Mouse (Mus musculus): ENCODE results near the gene Bzw1.
"Not testable (repeated sequence)": the region's sequence is repeated elsewhere in the genome, so short reads cannot be mapped to it uniquely, and the experiment has no call there.

Gene Bzw1

GRCm38 (mm10) chr1:58392652-58393283, at the start of gene Bzw1:
Gene Bzw1 (plus strand): TSS chr1:58392898.
- in situ Hi-C loops (cut with MboI, MseI) = no loop called here

GRCm38 (mm10) chr1:58343861-58344260, 48.8 kb upstream of the Bzw1 start:
- in situ Hi-C loops (cut with MboI, MseI) = loop anchor here (10.0 kb wide), 1 partner anchor 1439 kb away; no protein-coding TSS in a partner anchor

GRCm38 (mm10) chr1:58344570-58344969, 48.1 kb upstream of the Bzw1 start:
- in situ Hi-C loops (cut with MboI, MseI) = loop anchor here (10.0 kb wide), 1 partner anchor 1440 kb away; no protein-coding TSS in a partner anchor

- in situ Hi-C loops (cut with MboI, MseI) = loop anchor here (10.0 kb wide), 1 partner anchor 1441 kb away; no protein-coding TSS in a partner anchor
Observed at GRCm38 (mm10) chr1:58346159-58346558, 46.5 kb upstream of the Bzw1 start.

GRCm38 (mm10) chr1:58348712-58349111, 44.0 kb upstream of the Bzw1 start:
- in situ Hi-C loops (cut with MboI, MseI) = loop anchor here (10.0 kb wide), 1 partner anchor 1444 kb away; no protein-coding TSS in a partner anchor

- in situ Hi-C loops (cut with MboI, MseI) = no loop called here
Observed at GRCm38 (mm10) chr1:58353238-58353893, 39.3 kb upstream of the Bzw1 start.

- in situ Hi-C loops (cut with MboI, MseI) = no loop called here
Observed at GRCm38 (mm10) chr1:58358958-58359901, 33.5 kb upstream of the Bzw1 start.

- in situ Hi-C loops (cut with MboI, MseI) = no loop called here
Observed at GRCm38 (mm10) chr1:58362296-58362695, 30.4 kb upstream of the Bzw1 start.

- in situ Hi-C loops (cut with MboI, MseI) = no loop called here
Observed at GRCm38 (mm10) chr1:58364551-58364950, 28.1 kb upstream of the Bzw1 start.

GRCm38 (mm10) chr1:58365829-58366228, 26.9 kb upstream of the Bzw1 start:
- in situ Hi-C loops (cut with MboI, MseI) = no loop called here

GRCm38 (mm10) chr1:58366737-58367471, 25.8 kb upstream of the Bzw1 start:
- in situ Hi-C loops (cut with MboI, MseI) = no loop called here

GRCm38 (mm10) chr1:58369716-58370115, 23.0 kb upstream of the Bzw1 start:
- in situ Hi-C loops (cut with MboI, MseI) = no loop called here

- in situ Hi-C loops (cut with MboI, MseI) = not testable (repeated sequence)
Observed at GRCm38 (mm10) chr1:58374266-58374665, 18.4 kb upstream of the Bzw1 start.

- in situ Hi-C loops (cut with MboI, MseI) = no loop called here
Observed at GRCm38 (mm10) chr1:58375574-58376147, 17.0 kb upstream of the Bzw1 start.

- in situ Hi-C loops (cut with MboI, MseI) = no loop called here
Observed at GRCm38 (mm10) chr1:58382586-58383281, 10.0 kb upstream of the Bzw1 start.

- in situ Hi-C loops (cut with MboI, MseI) = no loop called here
Observed at GRCm38 (mm10) chr1:58391421-58392267, 1.1 kb upstream of the Bzw1 start.

GRCm38 (mm10) chr1:58392268-58392651, 438 bp upstream of the Bzw1 start:
- in situ Hi-C loops (cut with MboI, MseI) = no loop called here

GRCm38 (mm10) chr1:58393284-58394195, 842 bp downstream of the Bzw1 start:
- in situ Hi-C loops (cut with MboI, MseI) = no loop called here

All from T-helper 1 cell (primary cell).